Mouse (Mus musculus) urinary bladder, postnatal 14 days (tissue): ENCODE measurements around the gene Fxyd1.

Experiments
- DNase-seq: peaks from one replicate; pipeline ENCODE4 v3.0.0; 2021; ENCODE audit warnings: low spot score

Gene Fxyd1

DNA sequence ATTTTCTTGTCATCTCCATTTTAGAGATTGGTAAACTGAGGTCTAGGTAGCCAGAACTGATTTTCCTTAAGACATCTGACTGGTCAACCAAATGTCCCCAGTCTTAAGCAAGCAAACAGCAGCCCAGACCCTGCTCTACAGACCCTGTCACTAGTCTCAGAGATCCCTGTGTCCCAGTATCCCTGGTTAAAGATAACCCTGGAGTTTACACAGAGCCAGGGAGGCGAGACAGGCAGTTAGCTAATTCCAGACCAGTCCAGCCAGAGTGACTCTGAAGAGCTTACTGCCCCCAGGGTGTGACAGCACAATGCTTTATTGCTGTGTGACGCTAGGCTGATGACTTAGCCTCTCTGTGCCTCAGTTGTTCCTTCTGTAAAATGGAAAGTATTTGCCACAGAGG, at the start of gene Fxyd1:
TSS of gene Fxyd1 (minus strand) at position 129 of the 400 bp plus-strand sequence.
- no peak for DNase-seq

- no peak for DNase-seq
Observed at GRCm38 (mm10) chr7:31106166-31106565, 49.2 kb upstream of the Fxyd1 start.

DNA sequence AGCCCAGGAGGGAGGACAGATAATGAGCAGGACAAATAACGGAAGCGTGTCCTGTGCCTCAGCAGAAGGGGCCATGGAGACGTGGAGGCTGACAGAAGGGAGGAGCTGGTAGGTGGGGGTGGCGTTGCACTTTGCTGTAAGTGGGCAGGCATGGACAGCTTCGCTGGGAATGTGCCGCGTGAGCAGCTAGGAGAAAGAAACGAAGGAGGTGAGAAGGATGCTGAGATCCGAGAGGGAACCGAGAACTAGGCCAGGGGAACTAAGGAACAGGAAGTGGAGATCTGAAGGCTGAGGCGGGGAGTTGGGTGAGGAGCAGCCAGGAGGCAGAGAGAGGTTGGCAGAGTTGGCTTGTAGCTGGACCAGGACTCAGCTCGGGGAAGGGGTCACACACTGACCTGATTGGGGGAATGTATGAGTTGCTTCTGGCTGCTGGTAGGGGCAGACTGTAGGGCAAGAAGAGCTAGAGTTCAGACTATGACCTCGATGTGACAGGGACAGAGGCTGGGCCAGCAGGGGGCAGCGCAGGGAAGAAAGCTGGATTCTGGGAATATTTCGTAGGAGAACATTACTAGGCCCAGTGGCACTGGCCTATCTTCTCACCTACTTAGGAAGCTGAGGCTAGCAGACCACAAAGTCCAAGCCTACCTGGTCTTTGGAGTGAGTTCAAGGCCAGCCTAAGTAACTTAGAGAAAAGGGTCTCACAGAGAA, 48.2 kb upstream of the Fxyd1 start:
- peak; percentile 52 for DNase-seq

- no peak for DNase-seq
Observed at GRCm38 (mm10) chr7:31100786-31101185, 43.8 kb upstream of the Fxyd1 start.

DNA sequence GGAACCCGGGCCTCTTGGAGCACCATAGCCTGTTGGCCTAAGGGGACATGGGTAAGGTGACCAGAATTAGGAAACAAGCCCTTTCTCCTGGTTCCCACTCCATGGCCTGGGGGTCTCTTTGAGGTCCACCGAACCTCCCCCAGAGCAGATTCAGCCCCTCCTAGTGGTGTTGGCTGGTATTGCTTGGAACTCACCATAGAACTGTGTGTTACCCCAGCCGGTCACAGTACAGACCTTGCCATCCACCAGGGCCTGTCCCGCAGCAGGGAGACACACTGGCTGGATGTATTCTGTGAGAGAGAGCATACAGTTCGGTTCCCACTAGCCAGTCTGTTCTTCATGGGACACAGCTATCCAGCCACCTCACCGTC, 42.6 kb upstream of the Fxyd1 start:
- no peak for DNase-seq

DNA sequence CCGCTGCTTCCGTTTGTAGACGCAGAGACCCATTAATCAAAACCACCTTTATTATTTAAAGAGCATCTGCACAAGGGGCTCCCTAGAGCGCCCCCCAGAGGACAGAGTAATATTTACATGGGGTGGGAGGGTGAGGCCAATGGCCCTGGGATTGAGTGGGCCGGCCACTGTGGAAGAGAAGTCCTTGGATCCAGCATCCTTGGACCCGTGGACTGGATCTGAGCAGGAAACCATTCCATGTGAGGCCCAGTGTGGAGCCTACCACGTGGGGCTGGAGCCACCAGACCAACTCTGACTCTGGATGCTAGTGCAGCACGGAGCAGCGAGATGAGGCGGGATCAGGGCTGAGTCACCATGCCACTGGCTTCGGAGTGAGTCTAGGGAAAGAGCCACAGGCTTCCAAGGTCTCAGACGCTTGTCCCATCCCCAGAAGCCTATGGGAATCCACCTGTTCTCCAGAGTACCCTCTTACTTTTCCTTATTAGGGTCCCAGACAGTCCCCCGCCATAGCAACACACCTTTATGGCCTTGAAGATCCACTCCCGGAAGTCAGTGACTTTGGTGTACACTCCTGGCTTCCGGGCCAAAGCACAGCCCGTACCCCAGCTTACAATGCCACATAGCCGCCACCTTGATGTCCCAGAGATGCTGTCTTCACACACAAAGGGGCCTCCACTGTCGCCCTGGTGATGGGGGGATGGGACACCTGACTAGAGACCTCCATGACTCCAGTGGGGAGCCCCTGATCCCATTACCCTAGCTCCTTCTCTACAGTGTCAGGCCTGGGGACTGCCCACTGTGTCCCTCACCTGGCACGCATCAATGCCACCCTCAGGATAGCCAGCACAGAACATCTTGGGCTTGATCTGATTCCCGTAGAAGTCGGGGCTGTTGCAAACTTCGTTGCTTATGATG, 42.0 kb upstream of the Fxyd1 start:
- peak; percentile 23 for DNase-seq

- peak; percentile 95 for DNase-seq
Observed at GRCm38 (mm10) chr7:31097583-31098248, 40.7 kb upstream of the Fxyd1 start.

- no peak for DNase-seq
Observed at GRCm38 (mm10) chr7:31096892-31097564, 40.0 kb upstream of the Fxyd1 start.

GRCm38 (mm10) chr7:31094774-31095501, 37.9 kb upstream of the Fxyd1 start:
- DNase-seq: no peak

GRCm38 (mm10) chr7:31089721-31090120, 32.7 kb upstream of the Fxyd1 start:
- DNase-seq: no peak

DNA sequence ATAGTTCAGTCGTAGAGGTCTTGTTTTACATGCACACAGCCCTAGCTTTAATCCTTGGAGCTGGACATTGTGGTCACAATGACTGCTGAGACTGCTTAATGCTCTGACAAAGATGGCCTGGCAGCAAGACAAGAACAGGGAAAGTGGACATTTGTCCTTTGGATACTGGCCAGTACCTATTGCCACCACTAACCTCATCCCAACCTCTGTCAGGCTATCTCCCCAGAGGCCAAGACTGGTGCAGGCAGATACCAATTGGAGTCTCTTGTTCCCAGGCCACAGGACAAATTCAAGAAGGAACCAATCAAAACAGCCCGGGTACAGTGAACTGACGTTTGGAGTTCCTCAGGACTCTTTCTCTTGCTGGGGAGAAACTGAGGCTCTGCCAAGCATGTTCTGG, 31.2 kb upstream of the Fxyd1 start:
- DNase-seq: no peak

DNA sequence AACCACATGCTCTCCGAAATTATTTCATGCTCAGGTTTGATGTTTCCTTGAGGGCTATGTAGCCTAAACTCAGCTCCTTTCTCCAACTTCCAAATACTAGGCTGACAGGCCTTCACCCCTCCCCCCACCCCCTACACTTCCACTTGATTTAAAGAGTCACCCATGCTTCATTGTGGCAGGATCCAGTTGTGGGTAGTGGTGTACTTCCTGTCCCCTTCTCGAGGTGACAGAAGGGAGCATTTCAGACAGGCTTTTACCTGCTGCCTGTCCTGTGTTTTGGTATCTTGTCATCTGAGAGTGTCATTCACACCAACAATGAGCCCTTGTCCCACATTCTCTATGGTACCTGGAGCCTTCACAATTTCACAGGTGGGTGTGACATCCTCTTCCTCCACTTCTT, 30.3 kb upstream of the Fxyd1 start:
- DNase-seq: no peak

- no peak for DNase-seq
Observed at GRCm38 (mm10) chr7:31086175-31086755, 29.3 kb upstream of the Fxyd1 start.

DNA sequence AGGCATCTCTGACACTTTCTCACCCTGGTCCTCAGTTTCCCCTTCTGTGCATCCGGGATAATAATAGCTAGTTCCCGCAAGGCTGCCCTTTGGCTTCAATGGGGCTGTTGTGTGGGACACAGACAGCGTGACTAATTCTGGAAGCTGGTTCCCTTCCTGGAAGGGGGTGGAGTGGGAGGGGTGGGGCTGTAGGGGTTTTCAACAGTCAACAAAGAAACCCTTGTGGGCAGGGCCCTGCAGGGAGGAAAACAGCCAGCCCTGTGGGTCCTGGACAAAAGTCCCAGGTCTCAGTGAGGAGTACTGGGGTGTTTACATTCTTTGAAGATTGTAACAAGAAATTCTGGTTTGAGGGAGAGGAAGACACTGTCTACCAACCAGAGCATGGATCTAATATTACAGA, 28.2 kb upstream of the Fxyd1 start:
- DNase-seq: peak; percentile 73

- DNase-seq: peak; percentile 20
Observed at GRCm38 (mm10) chr7:31084140-31084539, 27.1 kb upstream of the Fxyd1 start.

DNA sequence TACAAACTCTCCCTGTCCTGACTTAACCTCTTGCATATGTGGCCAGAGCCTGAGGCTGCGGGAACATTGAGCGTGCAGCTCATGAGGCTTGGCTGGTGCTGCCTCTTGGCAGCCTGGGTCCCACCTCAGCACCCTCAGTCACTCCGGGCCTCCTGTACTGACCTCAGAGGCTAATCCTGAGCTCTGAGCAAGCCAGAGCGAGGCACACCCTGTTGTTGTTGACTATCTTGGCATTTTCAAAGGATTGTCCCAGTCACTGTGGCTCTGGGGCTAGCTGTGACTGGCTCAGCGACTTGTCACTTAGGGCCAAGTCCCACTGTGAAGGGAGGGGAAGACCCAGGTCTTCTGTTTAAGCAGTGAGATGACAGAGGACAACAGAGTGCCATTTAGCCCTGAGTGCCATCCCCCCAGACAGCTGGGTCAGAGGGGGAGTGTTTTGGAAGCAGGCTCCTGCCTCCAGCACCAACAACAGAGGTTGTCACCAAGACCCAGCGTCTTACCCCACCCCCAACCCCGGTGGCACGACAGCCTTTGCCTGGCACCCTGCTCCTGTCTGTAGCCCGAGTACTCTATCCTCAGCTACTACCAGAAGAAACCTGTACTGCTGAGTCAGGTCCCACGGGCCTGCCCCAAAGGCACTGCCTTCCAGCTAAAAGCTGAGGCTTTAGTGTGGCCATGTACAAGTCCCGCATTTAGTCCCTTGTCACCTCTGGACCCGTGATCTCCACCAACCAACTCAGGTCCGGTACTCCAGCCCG, 26.0 kb upstream of the Fxyd1 start:
- DNase-seq: peak; percentile 67

DNA sequence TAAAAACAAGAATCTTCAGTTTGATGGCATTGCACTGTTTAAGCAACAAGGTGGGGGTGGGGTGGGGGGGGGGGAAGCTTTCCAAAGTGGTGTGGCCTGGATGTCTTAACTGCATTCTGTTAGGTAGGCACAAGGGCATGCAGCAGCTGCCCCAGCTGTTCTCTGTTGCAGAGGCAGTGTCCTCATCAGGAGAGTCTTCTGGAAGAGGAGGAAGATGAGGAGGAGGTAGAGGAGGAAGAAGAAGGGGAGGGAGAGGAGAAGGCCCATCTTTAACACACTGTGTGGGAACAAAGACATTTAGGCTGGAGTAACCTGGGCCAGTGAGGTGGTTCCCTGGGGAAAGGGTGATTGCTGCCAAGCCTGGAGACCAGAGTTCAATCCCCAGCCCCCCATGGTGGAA, 25.1 kb upstream of the Fxyd1 start:
- no peak for DNase-seq

DNA sequence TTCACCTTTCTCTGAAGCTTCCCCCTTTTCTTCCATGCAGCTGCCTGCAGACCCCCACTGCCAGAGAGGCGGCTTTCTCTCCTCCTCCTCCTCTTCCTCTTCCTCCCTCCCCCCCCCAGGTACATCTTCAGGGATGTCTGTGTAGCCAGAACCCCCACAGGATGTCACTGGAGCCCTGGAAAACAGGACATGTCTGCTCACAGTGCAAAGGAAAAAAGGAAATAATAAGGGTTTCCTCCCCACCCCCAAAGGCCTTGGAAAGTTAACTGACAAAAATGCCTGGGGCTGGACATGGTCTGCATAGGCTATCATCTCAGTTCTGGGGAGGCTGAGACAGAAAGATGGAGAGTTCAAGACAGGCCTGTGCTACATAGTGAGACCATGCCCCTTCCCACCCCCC, 24.1 kb upstream of the Fxyd1 start:
- no peak for DNase-seq

- DNase-seq: no peak
Observed at GRCm38 (mm10) chr7:31080611-31081010, 23.6 kb upstream of the Fxyd1 start.

GRCm38 (mm10) chr7:31079670-31080069, 22.7 kb upstream of the Fxyd1 start:
- DNase-seq: no peak
